ENCODE assay signal across 8 mouse cellular contexts in the genomic region with DNA sequence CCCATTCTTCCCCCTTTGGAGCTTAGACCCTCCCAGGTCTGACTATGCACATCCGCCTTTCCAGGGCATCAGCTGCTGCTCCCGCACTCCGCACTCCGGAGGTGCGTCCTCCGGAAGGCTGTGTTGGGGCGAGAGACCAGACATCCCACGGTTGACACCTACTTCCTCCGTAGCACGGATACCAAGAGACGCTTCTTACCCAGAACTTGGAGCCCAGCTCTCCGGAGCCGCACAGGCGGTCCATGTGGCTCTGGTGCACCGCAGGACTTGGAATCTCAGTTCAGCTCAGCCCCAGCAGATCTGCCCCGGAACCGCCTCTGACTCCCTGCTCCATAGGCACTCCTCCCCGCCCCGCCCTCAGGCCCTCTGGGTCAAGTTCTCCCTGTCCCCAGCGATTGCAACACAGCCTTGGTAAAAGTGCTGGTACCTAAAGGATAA. TPM values are rescaled to one million over a fixed set of nuclear protein-coding genes. Genes with fewer than 3 reads are reported as not detected.
DNase-seq lines count a peak whose midpoint lies in the region; ATAC-seq lines count a peak whose summit lies in the region.

Gene Abcc3, minus strand, starts transcription at position 326 of the 438 bp plus-strand sequence.

- no peak for ATAC-seq in embryonic facial prominence, embryonic 13.5 days (ENCODE audit: insufficient number of reproducible peaks, insufficient read depth, low FRiP score, low TSS enrichment, low read depth)
- ATAC-seq in stomach, embryonic 16.5 days (ENCODE audit: insufficient read depth, low FRiP score): peak; percentile 48

- no peaks in the 10 kb centered on the region for H3K9me3 ChIP-seq in embryonic facial prominence, embryonic 13.5 days
- no peaks in the 10 kb centered on the region for H3K9me3 ChIP-seq in stomach, embryonic 16.5 days (replicated peaks; ENCODE audit: control insufficient read depth, low read length)

- H3K27ac ChIP-seq in embryonic facial prominence, embryonic 13.5 days: no peak within 1 kb of the TSS
- peak within 1 kb of the TSS; percentile 74 for H3K27ac ChIP-seq in macrophage
- no peak within 1 kb of the TSS; the same call in 1 of the 2 replicates for H3K27ac ChIP-seq in stomach, embryonic 16.5 days (ENCODE audit: low read length)

- intact Hi-C loops in heart, postnatal 10 days (cut with DNase I): loop anchor here (2.0 kb wide), 1 partner anchor 38 kb away; no protein-coding TSS in a partner anchor

- H3K4me2 ChIP-seq in embryonic facial prominence, embryonic 13.5 days: peak within 1 kb of the TSS; percentile 59
- peak within 1 kb of the TSS; percentile 65 for H3K4me2 ChIP-seq in stomach, embryonic 16.5 days (ENCODE audit: low read depth, low read length)

- H3K79me2 ChIP-seq in macrophage (ENCODE audit: inconsistent target): peaks cover 42% of the 10 kb centered on the region

- H3K36me3 ChIP-seq in embryonic facial prominence, embryonic 13.5 days: no peaks in the 10 kb centered on the region
- no peaks in the 10 kb centered on the region for H3K36me3 ChIP-seq in macrophage (ENCODE audit: inconsistent target)
- H3K36me3 ChIP-seq in stomach, embryonic 16.5 days (ENCODE audit: control insufficient read depth, insufficient read depth, low read length): no peaks in the 10 kb centered on the region

- H3K4me1 ChIP-seq in embryonic facial prominence, embryonic 13.5 days: peaks cover 6% of the 10 kb centered on the region
- H3K4me1 ChIP-seq in stomach, embryonic 16.5 days (ENCODE audit: control insufficient read depth, insufficient read depth, low read length): peaks cover 24% of the 10 kb centered on the region

- H3K27me3 ChIP-seq in embryonic facial prominence, embryonic 13.5 days: peaks cover 30% of the 10 kb centered on the region
- H3K27me3 ChIP-seq in stomach, embryonic 16.5 days (ENCODE audit: control insufficient read depth, insufficient read depth, low read length): no peaks in the 10 kb centered on the region

- H3K4me3 ChIP-seq in embryonic facial prominence, embryonic 13.5 days: peak within 1 kb of the TSS; percentile 30
- H3K4me3 ChIP-seq in macrophage (ENCODE audit: inconsistent target): peak within 1 kb of the TSS; percentile 74
- H3K4me3 ChIP-seq in stomach, embryonic 16.5 days (replicated peaks; ENCODE audit: low read length): peak within 1 kb of the TSS; percentile 49

- peak within 1 kb of the TSS; percentile 64 for H3K9ac ChIP-seq in embryonic facial prominence, embryonic 13.5 days
- peak within 1 kb of the TSS; percentile 70 for H3K9ac ChIP-seq in stomach, embryonic 16.5 days (ENCODE audit: low read length)

- DNase-seq in cerebellum, postnatal 25 days: peak; percentile 40 to 56
- DNase-seq in cerebellum, postnatal 10 days: no peak
- DNase-seq in heart, postnatal 10 days: peak; percentile 43 to 47
- peak; percentile 76 to 89 for DNase-seq in kidney, postnatal 25 days
- DNase-seq in cerebellum, postnatal 4 days (ENCODE audit: low spot score in 2 of 2): no peak

- 13% methylated on average over 20 of the region's 20 CpGs for WGBS in embryonic facial prominence, embryonic 13.5 days
- WGBS in macrophage (ENCODE audit: missing documents): 2% methylated on average over 19 of the region's 20 CpGs
- 10% methylated on average over 20 of the region's 20 CpGs for WGBS in stomach, embryonic 16.5 days

RNA-seq across cellular contexts. Expression of gene Abcc3, which starts in this region (rescaled TPM):
- polyA plus RNA-seq in embryonic facial prominence, embryonic 13.5 days (2015; fragmentation: Nextera tagmentation; extraction: Ambion mirVana): 0.96 and 1.2 TPM in 2 replicates
- 1 to 10 TPM; 2.8 TPM for total RNA-seq in heart, postnatal 10 days (2021)
- total RNA-seq in macrophage (2018; cell fraction: chromatin; rRNA removed): 100 to 1,000 TPM in 16 of 26 experiments, 10 to 100 TPM in 10; 12.8 to 245 (median 122) TPM
- 100 to 1,000 TPM in 7 of 26 experiments, 10 to 100 TPM in 19; 42.7 to 132 (median 82.8) TPM for total RNA-seq in macrophage (2018; cell fraction: cytosol; rRNA removed)
- 100 to 1,000 TPM in 12 of 26 experiments, 10 to 100 TPM in 14; 24.0 to 194 (median 94.2) TPM for total RNA-seq in macrophage (2018; cell fraction: nucleus; rRNA removed)
- polyA plus RNA-seq in macrophage (2018): 91.2 to 119 TPM (median 103 TPM) in 3 replicates
- 11.4 and 16.4 TPM in 2 replicates for polyA plus RNA-seq in stomach, embryonic 16.5 days (2015; fragmentation: Nextera tagmentation; extraction: Ambion mirVana)

Comparison
In these comparisons a context has a peak if more than half of its experiments do, and no peak if none do; other contexts are left out.
1. DNase-seq: peak in cerebellum, postnatal 25 days (2 of 2), heart, postnatal 10 days (2 of 2) and kidney, postnatal 25 days (2 of 2); none in cerebellum, postnatal 10 days (0 of 2) and cerebellum, postnatal 4 days (0 of 2).
2. Peak in every context shown above with its lines, with median percentiles within 50 percentile points of each other: H3K4me3 ChIP-seq.